Mouse (Mus musculus) ES-E14 (cell line): ENCODE results near the gene Zcchc2.

Experiments used
- HCFC1 ChIP-seq: IDR thresholded peaks from 2 replicates; pipeline ENCODE4 v1.6.1; 2012; ENCODE audit warnings: low read length, inconsistent platforms, borderline replicate concordance; ENCODE audit not compliant: insufficient read depth
- MAFK ChIP-seq: IDR thresholded peaks from 2 replicates; pipeline ENCODE4 v1.6.1; 2014; ENCODE audit warnings: mild to moderate bottlenecking, low read depth, low read length, inconsistent platforms; ENCODE audit not compliant: insufficient read depth

GRCm38 (mm10) chr1:106022998-106023397 is 32.8 kb downstream of the Zcchc2 start:
- TF ChIP-seq HCFC1, result no peak
- no peak for TF ChIP-seq MAFK
